Mouse (Mus musculus) macrophage (primary cell): ENCODE data around the gene Cdca3. TPM values are rescaled to one million over a fixed set of nuclear protein-coding genes. Genes with fewer than 3 reads are reported as not detected.

Source experiments
- polyA plus RNA-seq: library from polyadenylated mRNA; stranded (reverse); fragments of 250-400 nt; gene quantifications from 3 replicates; pipeline ENCODE4 v1.2.4, GENCODE M21; 2018; ENCODE audit warnings: inconsistent platforms

Gene Cdca3
- polyA plus RNA-seq, 1 experiment from 2014 or later, result 22.0 TPM

Other genes with a start within 250 kb of the Cdca3 start
- not detected in 3 replicates for gene C1s2, start 193.5 kb upstream of the Cdca3 start, polyA plus RNA-seq
- 42.1 to 61.4 TPM (median 45.7 TPM) in 3 replicates for gene Lpcat3, start 166.5 kb upstream of the Cdca3 start, polyA plus RNA-seq
- gene Emg1, start 117.4 kb upstream of the Cdca3 start, polyA plus RNA-seq, result 27.4 to 82.6 TPM (median 54.2 TPM) in 3 replicates
- gene Phb2, start 117.2 kb upstream of the Cdca3 start, polyA plus RNA-seq, result 84.2 to 177 TPM (median 93.5 TPM) in 3 replicates
- gene Ptpn6, start 90.8 kb upstream of the Cdca3 start, polyA plus RNA-seq, result 172 to 251 TPM (median 215 TPM) in 3 replicates
- 43.6 to 99.2 TPM (median 63.8 TPM) in 3 replicates for gene Grcc10, start 88.2 kb upstream of the Cdca3 start, polyA plus RNA-seq
- gene Gm45234, start 73.5 kb upstream of the Cdca3 start, polyA plus RNA-seq, result not detected in 3 replicates
- gene Atn1, start 73.0 kb upstream of the Cdca3 start, polyA plus RNA-seq, result 17.0 to 35.6 TPM (median 21.7 TPM) in 3 replicates
- 4.8 to 9.6 TPM (median 6.7 TPM) in 3 replicates for gene Eno2, start 59.9 kb upstream of the Cdca3 start, polyA plus RNA-seq
- gene Lrrc23, start 49.8 kb upstream of the Cdca3 start, polyA plus RNA-seq, result not detected in 3 replicates
- 24.2 to 48.9 TPM (median 43.2 TPM) in 3 replicates for gene Spsb2, start 20.9 kb upstream of the Cdca3 start, polyA plus RNA-seq
- 195 to 347 TPM (median 203 TPM) in 3 replicates for gene Tpi1, start 15.3 kb upstream of the Cdca3 start, polyA plus RNA-seq
- gene Usp5, start 63 bp upstream of the Cdca3 start, polyA plus RNA-seq, result 61.4 to 91.7 TPM (median 71.1 TPM) in 3 replicates
- gene Gnb3, start 10.7 kb downstream of the Cdca3 start, polyA plus RNA-seq, result 0.27 TPM in 1 of 3 replicates, not detected in the others
- 9.8 to 27.6 TPM (median 12.3 TPM) in 3 replicates for gene P3h3, start 28.2 kb downstream of the Cdca3 start, polyA plus RNA-seq
- gene Gpr162, start 34.4 kb downstream of the Cdca3 start, polyA plus RNA-seq, result 20.0 to 195 TPM (median 70.2 TPM) in 3 replicates
- 49.3 to 211 TPM (median 83.5 TPM) in 3 replicates for gene Cd4, start 58.7 kb downstream of the Cdca3 start, polyA plus RNA-seq
- 1.5 to 1.8 TPM (median 1.5 TPM) in 3 replicates for gene Lag3, start 82.2 kb downstream of the Cdca3 start, polyA plus RNA-seq
- 540 to 1,227 TPM (median 1,212 TPM) in 3 replicates for gene Ptms, start 90.6 kb downstream of the Cdca3 start, polyA plus RNA-seq
- 179 to 203 TPM (median 199 TPM) in 3 replicates for gene Mlf2, start 101.8 kb downstream of the Cdca3 start, polyA plus RNA-seq
- gene Cops7a, start 136.0 kb downstream of the Cdca3 start, polyA plus RNA-seq, result 42.8 to 68.7 TPM (median 51.4 TPM) in 3 replicates
- 10.8 to 32.4 TPM (median 17.5 TPM) in 3 replicates for gene Pianp, start 167.1 kb downstream of the Cdca3 start, polyA plus RNA-seq
- gene Zfp384, start 179.6 kb downstream of the Cdca3 start, polyA plus RNA-seq, result 35.4 to 57.8 TPM (median 41.9 TPM) in 3 replicates
- gene Ing4, start 210.2 kb downstream of the Cdca3 start, polyA plus RNA-seq, result 40.7 to 67.3 TPM (median 57.5 TPM) in 3 replicates
- 1.4 to 5.9 TPM (median 3.2 TPM) in 3 replicates for gene Acrbp, start 220.1 kb downstream of the Cdca3 start, polyA plus RNA-seq
- gene Lpar5, start 238.4 kb downstream of the Cdca3 start, polyA plus RNA-seq, result 10.0 to 28.0 TPM (median 23.5 TPM) in 3 replicates